Mouse (Mus musculus) neutrophil, adult 5-6 weeks (primary cell): ENCODE measurements around the gene Pex11a. TPM values are rescaled to one million over a fixed set of nuclear protein-coding genes. Genes with fewer than 3 reads are reported as not detected.

Source experiments
- ATAC-seq: fragments of 151-379, 151-347 bp; 2 replicates; pipeline ENCODE4 v1.8.0; 2017; ENCODE audit warnings: mild to moderate bottlenecking, moderate TSS enrichment; ENCODE audit not compliant: insufficient number of reproducible peaks, poor library complexity, low FRiP score, severe bottlenecking; ENCODE audit errors: extremely low read depth
- total RNA-seq: library from RNA; stranded (forward); fragments of 200-1000 nt; gene quantifications from 2 replicates; pipeline ENCODE4 v1.2.3, GENCODE M21; 2017

Gene Pex11a
- total RNA-seq, 1 experiment from 2014 or later, result not detected

DNA sequence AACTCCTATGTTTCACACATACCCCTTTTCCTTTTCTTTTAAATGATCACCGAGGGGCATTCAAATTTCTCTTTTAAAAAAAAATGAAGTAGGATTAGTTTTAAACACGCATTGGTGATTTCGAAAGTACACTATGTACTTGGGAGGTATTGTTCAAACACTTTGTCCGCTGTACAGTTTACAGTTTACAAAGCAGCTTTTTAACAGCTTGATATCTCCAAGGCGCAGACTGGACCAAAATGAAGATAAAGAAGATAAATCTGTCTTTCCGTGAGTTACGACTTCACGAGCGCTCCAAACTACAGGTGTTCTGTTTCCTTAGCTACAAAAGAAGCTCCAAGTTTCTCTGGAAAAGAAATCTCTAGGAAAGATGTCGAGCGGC lies 663 bp downstream of the Pex11a start:
- ATAC-seq, result no peak

DNA sequence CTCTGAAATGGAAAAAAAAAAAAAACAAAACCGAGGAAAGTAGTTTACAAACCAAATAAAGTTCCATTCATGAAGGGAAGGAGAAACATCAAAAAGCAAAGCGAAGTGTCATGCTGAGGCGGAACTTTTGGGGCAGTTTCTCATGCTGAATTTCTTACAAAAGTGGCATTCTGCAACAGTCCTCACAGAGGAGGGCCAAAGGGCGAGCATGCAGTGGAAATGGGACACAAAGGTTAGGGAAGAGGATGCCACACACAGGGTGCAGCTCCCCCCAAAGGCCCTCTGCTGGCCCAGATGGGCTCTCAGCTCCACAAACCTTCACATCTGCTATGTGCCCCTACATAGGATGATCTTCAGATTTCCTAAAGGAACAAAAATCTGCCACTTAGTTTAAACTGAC lies 2.7 kb downstream of the Pex11a start:
- ATAC-seq, result no peak

DNA sequence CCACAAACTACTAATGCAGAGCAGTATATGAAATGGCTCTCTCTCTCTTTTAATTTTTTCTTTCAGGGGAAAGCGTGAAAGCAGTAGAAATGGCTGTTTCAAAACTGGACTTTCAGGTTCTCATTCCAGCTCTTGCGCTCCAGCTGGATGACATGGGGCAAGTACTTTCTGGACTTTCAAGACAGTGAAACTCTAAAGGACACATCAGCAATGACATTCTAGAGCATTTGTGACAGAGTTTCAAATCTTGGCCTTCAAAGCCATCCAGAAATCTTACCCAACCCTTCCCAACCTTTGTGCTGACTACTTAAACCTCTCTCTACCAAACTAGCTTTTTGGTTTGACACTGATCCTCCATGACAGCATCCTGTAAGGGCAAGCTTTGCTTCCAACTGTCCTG lies 4.0 kb downstream of the Pex11a start:
- ATAC-seq, result no peak

- no peak for ATAC-seq
Measured at GRCm38 (mm10) chr7:79736511-79736910, 6.4 kb downstream of the Pex11a start.

GRCm38 (mm10) chr7:79734563-79734962 lies 8.4 kb downstream of the Pex11a start:
- no peak for ATAC-seq

GRCm38 (mm10) chr7:79732622-79733021 lies 10.3 kb downstream of the Pex11a start, which contains the start of gene Plin1:
TSS of gene Plin1 (minus strand) at chr7:79732903.
- ATAC-seq, result no peak

- ATAC-seq, result no peak
Measured at GRCm38 (mm10) chr7:79731438-79731837, 11.5 kb downstream of the Pex11a start.

GRCm38 (mm10) chr7:79729743-79730370 lies 13.1 kb downstream of the Pex11a start:
- ATAC-seq, result no peak

DNA sequence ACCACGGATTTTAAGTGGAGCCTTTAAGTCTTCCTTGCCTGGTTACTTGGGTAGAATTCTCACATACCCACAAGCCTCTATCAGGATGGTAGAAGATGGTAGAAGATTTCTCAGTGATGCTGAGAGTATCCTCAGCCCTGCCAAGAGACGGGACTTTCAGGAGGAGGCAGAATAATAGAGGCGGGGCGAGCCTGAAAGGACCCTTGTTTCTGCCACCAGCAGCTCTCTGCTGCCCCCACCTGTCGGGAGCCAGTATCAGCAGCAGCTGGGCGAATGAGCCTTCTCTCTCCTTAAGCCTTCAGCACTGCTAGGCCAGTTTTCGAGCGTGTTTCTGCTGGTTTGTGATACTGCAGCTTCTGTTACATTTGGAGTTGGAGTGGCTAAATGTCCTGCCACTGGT lies 13.8 kb downstream of the Pex11a start:
- ATAC-seq, result no peak

DNA sequence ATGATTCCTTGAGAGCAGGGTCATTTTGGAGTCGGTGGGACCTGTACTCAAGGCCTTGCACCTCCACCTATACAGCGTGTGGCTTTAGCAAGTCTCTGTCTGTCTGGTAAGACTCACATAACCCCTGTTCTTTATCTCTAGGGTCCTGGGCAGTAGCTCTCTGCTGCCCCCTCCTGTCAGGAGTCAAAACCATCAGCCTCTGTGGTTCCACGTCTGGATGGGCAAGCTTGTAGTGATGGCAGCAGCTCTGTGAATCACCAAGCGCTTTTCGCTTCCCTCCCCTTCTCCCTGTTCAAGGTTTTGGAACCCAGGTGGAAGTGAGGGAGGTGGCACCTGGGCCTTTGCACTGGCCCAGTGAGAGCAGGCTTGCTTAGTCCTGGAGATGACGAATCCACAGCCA lies 14.7 kb downstream of the Pex11a start:
- ATAC-seq, result no peak

- ATAC-seq, result no peak
Measured at GRCm38 (mm10) chr7:79727091-79727490, 15.8 kb downstream of the Pex11a start.

DNA sequence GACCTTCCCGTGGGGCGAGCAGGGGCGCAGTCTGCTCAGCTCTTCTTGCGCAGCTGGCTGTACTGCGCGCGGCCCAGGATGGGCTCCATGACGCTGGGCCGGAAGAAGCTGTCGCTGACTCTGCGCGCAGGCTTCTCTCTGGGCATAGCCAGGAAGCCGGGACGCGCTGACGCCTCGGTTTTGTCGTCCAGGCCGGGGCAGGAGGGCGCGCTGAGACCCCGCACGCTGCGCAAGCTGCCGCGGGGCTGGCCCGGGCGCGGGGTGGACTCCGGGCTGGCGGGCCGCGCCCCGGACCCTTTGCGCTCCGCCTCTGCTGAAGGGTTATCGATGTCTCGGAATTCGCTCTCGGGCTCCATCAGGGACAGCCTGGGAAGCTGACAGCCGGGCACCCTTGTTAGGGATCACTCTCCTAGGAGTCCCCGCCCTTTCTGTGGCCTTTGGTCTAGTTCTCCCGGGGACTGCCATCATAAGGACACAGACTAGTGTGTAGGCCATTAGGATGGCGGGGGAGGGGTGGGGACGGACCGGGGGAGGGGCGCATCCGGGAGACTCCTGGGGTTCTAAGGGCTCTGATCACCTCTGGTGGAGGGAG lies 21.4 kb downstream of the Pex11a start:
- ATAC-seq, result no peak

- no peak for ATAC-seq
Measured at GRCm38 (mm10) chr7:79715187-79715981, 27.5 kb downstream of the Pex11a start, which contains the start of gene Kif7. TSS of gene Kif7 (minus strand) at chr7:79715720.

GRCm38 (mm10) chr7:79710831-79711230 lies 32.1 kb downstream of the Pex11a start:
- ATAC-seq, result no peak

- no peak for ATAC-seq
Measured at GRCm38 (mm10) chr7:79710130-79710607, 32.8 kb downstream of the Pex11a start.

- no peak for ATAC-seq
Measured at GRCm38 (mm10) chr7:79705210-79705609, 37.7 kb downstream of the Pex11a start.

DNA sequence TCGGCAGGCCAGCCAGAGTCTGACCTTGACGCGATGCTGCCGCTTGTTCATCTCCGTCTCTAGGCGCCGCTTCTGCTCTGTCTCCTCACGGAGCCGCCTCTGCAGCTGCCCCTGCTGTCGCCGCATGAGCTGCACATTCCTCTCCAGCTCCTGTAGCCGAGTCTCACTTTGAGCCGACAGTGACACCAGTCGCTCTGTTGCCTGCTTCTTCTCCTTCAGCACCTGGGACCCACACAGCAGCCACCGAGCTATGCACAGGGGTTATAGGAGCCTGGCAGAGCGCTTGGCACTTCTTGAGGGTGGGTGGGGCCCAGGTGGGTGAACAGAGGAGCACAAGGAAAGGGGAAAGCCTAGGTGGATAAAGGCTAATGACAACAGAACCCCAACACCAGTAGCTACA lies 40.2 kb downstream of the Pex11a start:
- ATAC-seq, result no peak

DNA sequence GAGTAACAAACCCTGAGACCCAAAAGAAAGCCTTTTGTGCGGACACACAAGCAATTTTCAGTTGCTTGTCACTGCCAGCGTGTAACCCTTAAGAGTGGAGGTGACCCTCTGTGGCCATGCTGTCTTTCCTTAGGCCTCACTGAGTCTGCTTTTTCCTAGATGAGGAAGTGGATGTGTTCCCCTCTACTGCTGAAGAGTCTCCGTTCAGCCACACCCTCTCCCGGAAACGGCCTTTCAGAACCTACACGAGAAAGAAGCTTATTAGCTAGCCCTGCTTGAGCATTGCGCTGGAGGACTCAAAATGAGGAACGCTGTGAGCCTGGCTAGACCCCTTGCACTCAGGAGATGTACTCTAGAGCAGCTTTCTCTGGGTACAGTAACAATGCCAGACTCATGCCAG lies 46.4 kb downstream of the Pex11a start:
- ATAC-seq, result no peak
